Mouse (Mus musculus) heart, embryonic 15.5 days (tissue): ENCODE results near the gene St3gal6. TPM values are rescaled to one million over a fixed set of nuclear protein-coding genes. Genes with fewer than 3 reads are reported as not detected.
"Not testable (repeated sequence)": the region's sequence is repeated elsewhere in the genome, so short reads cannot be mapped to it uniquely, and the experiment has no call there.

Experiments
- ATAC-seq: fragments of 200-750 bp; cut with Nextera tagmentation; replicated peaks from 2 replicates; pipeline ENCODE4 v1.8.0; 2017; ENCODE audit warnings: low read depth, moderate TSS enrichment; ENCODE audit not compliant: insufficient number of reproducible peaks, insufficient read depth, low FRiP score
- H3K27ac ChIP-seq: fragments of 300-500 bp; sonication (generic); 2 replicates; pipeline ENCODE4 v1.5.1; 2015; ENCODE audit warnings: mild to moderate bottlenecking, inconsistent platforms
- H3K27me3 ChIP-seq: fragments of 300-500 bp; sonication (generic); 2 replicates; pipeline ENCODE4 v1.6.1; 2015; ENCODE audit warnings: inconsistent platforms
- H3K36me3 ChIP-seq: fragments of 300-500 bp; sonication (generic); 2 replicates; pipeline ENCODE4 v1.6.1; 2015; ENCODE audit warnings: mild to moderate bottlenecking, inconsistent platforms
- H3K4me1 ChIP-seq: fragments of 300-500 bp; sonication (generic); replicated peaks from 2 replicates; pipeline ENCODE4 v1.6.1; 2015; ENCODE audit warnings: inconsistent platforms
- H3K4me2 ChIP-seq: fragments of 300-500 bp; sonication (generic); 2 replicates; pipeline ENCODE4 v1.6.1; 2015; ENCODE audit warnings: inconsistent platforms, mild to moderate bottlenecking, moderate library complexity
- H3K4me3 ChIP-seq: fragments of 300-500 bp; sonication (generic); 2 replicates; pipeline ENCODE4 v1.5.1; 2015; ENCODE audit warnings: mild to moderate bottlenecking, inconsistent platforms
- H3K9ac ChIP-seq: fragments of 300-500 bp; sonication (generic); 2 replicates; pipeline ENCODE4 v1.6.1; 2015; ENCODE audit warnings: mild to moderate bottlenecking, inconsistent platforms
- H3K9me3 ChIP-seq: fragments of 300-500 bp; sonication (generic); replicated peaks from 2 replicates; pipeline ENCODE4 v1.6.1; 2016; ENCODE audit warnings: inconsistent platforms
- WGBS: fragments of 180-500 bp; shearing (Covaris S2); methylation state at CpG from one replicate; pipeline ENCODE4 v1.1.7; 2015; ENCODE audit warnings: mixed read lengths; 5-methylcytosine and 5-hydroxymethylcytosine counted together
- polyA plus RNA-seq: library from polyadenylated mRNA; unstranded; fragments of >200 nt; fragmentation: Nextera tagmentation; extraction: Ambion mirVana; gene quantifications from 2 replicates; pipeline ENCODE4 v1.2.1, GENCODE M21; 2015

Gene St3gal6
- polyA plus RNA-seq, 1 experiment from 2014 or later, result 17.5 TPM

- peaks cover 15% of the 10 kb centered on the region for H3K4me1 ChIP-seq
- peak; percentile 35; the same call in 1 of the 2 replicates for ATAC-seq
- H3K4me3 ChIP-seq, result no peak overlapping the region
- no peaks in the 10 kb centered on the region for H3K27me3 ChIP-seq
- WGBS, result 49% methylated on average over 3 of the region's 3 CpGs
- peaks cover 38% of the 10 kb centered on the region for H3K36me3 ChIP-seq
- H3K9me3 ChIP-seq, result no peaks in the 10 kb centered on the region
- H3K27ac ChIP-seq, result peak overlapping the region; percentile 48
- H3K4me2 ChIP-seq, result no peak overlapping the region
- no peak overlapping the region for H3K9ac ChIP-seq
Observed at GRCm38 (mm10) chr16:58474875-58475274, 49.2 kb downstream of the St3gal6 start.

GRCm38 (mm10) chr16:58470841-58471240 is 53.2 kb downstream of the St3gal6 start:
- Histone ChIP-seq H3K36me3 (peaks cover 43% of the 10 kb centered on the region), H3K27ac (no peak overlapping the region), H3K4me3 (no peak overlapping the region), H3K4me2 (no peak overlapping the region), H3K9ac (no peak overlapping the region), H3K4me1 (peaks cover 15% of the 10 kb centered on the region), H3K9me3 (no peaks in the 10 kb centered on the region), H3K27me3 (no peaks in the 10 kb centered on the region)
- no peak for ATAC-seq
- 63% methylated on average over 4 of the region's 4 CpGs for WGBS

- no peak overlapping the region for H3K27ac ChIP-seq
Observed at GRCm38 (mm10) chr16:58470061-58470460, 54.0 kb downstream of the St3gal6 start.

GRCm38 (mm10) chr16:58465412-58465811 is 58.6 kb downstream of the St3gal6 start:
- 81% methylated on average over 9 of the region's 9 CpGs for WGBS
- Histone ChIP-seq H3K36me3 (peaks cover 51% of the 10 kb centered on the region), H3K9ac (no peak overlapping the region), H3K4me1 (peaks cover 15% of the 10 kb centered on the region; the same call in 1 of the 2 replicates), H3K9me3 (no peaks in the 10 kb centered on the region), H3K27ac (no peak overlapping the region), H3K4me2 (no peak overlapping the region), H3K27me3 (no peaks in the 10 kb centered on the region), H3K4me3 (no peak overlapping the region)
- no peak for ATAC-seq

More at GRCm38 (mm10) chr16:58470061-58470460, 54.0 kb downstream of the St3gal6 start:
- Histone ChIP-seq H3K4me2 (no peak overlapping the region), H3K9ac (no peak overlapping the region), H3K4me1 (peaks cover 10% of the 10 kb centered on the region), H3K27me3 (no peaks in the 10 kb centered on the region), H3K36me3 (peaks cover 48% of the 10 kb centered on the region), H3K4me3 (no peak overlapping the region), H3K9me3 (no peaks in the 10 kb centered on the region)
- 87% methylated on average over 8 of the region's 8 CpGs for WGBS
- no peak for ATAC-seq

- Histone ChIP-seq H3K4me2 (no peak overlapping the region), H3K9ac (no peak overlapping the region), H3K9me3 (no peaks in the 10 kb centered on the region), H3K4me3 (no peak overlapping the region), H3K36me3 (peaks cover 42% of the 10 kb centered on the region), H3K27ac (no peak overlapping the region), H3K4me1 (peaks cover 17% of the 10 kb centered on the region; the same call in 1 of the 2 replicates), H3K27me3 (no peaks in the 10 kb centered on the region)
- WGBS, result 85% methylated on average over 14 of the region's 14 CpGs
- no peak for ATAC-seq
Observed at GRCm38 (mm10) chr16:58464051-58464450, 60.0 kb downstream of the St3gal6 start.

- H3K9me3 ChIP-seq, result no peaks in the 10 kb centered on the region
- no peak for ATAC-seq
- H3K36me3 ChIP-seq, result peaks cover 47% of the 10 kb centered on the region
- H3K4me2 ChIP-seq, result no peak overlapping the region
- WGBS, result 90% methylated on average over 2 of the region's 2 CpGs
- no peak overlapping the region for H3K27ac ChIP-seq
- H3K4me3 ChIP-seq, result no peak overlapping the region
- peaks cover 17% of the 10 kb centered on the region; the same call in 1 of the 2 replicates for H3K4me1 ChIP-seq
- no peaks in the 10 kb centered on the region for H3K27me3 ChIP-seq
- H3K9ac ChIP-seq, result no peak overlapping the region
Observed at GRCm38 (mm10) chr16:58462519-58462918, 61.5 kb downstream of the St3gal6 start.

- peaks cover 52% of the 10 kb centered on the region for H3K36me3 ChIP-seq
- no peak overlapping the region for H3K27ac ChIP-seq
Observed at GRCm38 (mm10) chr16:58461856-58462518, 62.1 kb downstream of the St3gal6 start.

GRCm38 (mm10) chr16:58460386-58460785 is 63.7 kb downstream of the St3gal6 start:
- Histone ChIP-seq H3K9me3 (no peaks in the 10 kb centered on the region), H3K4me2 (peak overlapping the region; percentile 44), H3K4me3 (no peak overlapping the region), H3K9ac (0 out of 2 replicates have a peak overlapping the region, but pooled peaks have one; percentile 6), H3K36me3 (peaks cover 47% of the 10 kb centered on the region), H3K27ac (peak overlapping the region; percentile 84), H3K4me1 (peaks cover 11% of the 10 kb centered on the region; the same call in 1 of the 2 replicates), H3K27me3 (no peaks in the 10 kb centered on the region)
- 51% methylated on average over 10 of the region's 10 CpGs for WGBS
- no peak for ATAC-seq

More at GRCm38 (mm10) chr16:58461856-58462518, 62.1 kb downstream of the St3gal6 start:
- H3K9ac ChIP-seq, result no peak overlapping the region
- H3K9me3 ChIP-seq, result no peaks in the 10 kb centered on the region
- H3K4me1 ChIP-seq, result peaks cover 17% of the 10 kb centered on the region; the same call in 1 of the 2 replicates
- no peak overlapping the region for H3K4me2 ChIP-seq
- no peaks in the 10 kb centered on the region for H3K27me3 ChIP-seq
- 87% methylated on average over 2 of the region's 2 CpGs for WGBS
- H3K4me3 ChIP-seq, result no peak overlapping the region
- ATAC-seq, result no peak

- not testable (repeated sequence) for H3K27me3 ChIP-seq, H3K9ac ChIP-seq, H3K4me3 ChIP-seq, H3K9me3 ChIP-seq
- Histone ChIP-seq H3K27ac (peak overlapping the region; percentile 84), H3K4me1 (peaks cover 11% of the 10 kb centered on the region; the same call in 1 of the 2 replicates), H3K36me3 (peaks cover 42% of the 10 kb centered on the region), H3K4me2 (peak overlapping the region; percentile 44)
- 19% methylated on average over 3 of the region's 3 CpGs for WGBS
- ATAC-seq, result peak; percentile 53
Observed at GRCm38 (mm10) chr16:58459966-58460365, 64.1 kb downstream of the St3gal6 start.

GRCm38 (mm10) chr16:58456991-58457390 is 67.1 kb downstream of the St3gal6 start:
- no peak overlapping the region for H3K4me3 ChIP-seq
- H3K27me3 ChIP-seq, result no peaks in the 10 kb centered on the region
- no peak overlapping the region for H3K9ac ChIP-seq
- 46% methylated on average over 6 of the region's 6 CpGs for WGBS
- H3K36me3 ChIP-seq, result peaks cover 24% of the 10 kb centered on the region
- H3K9me3 ChIP-seq, result no peaks in the 10 kb centered on the region
- H3K4me1 ChIP-seq, result peaks cover 17% of the 10 kb centered on the region
- no peak overlapping the region for H3K4me2 ChIP-seq
- ATAC-seq, result no peak
- H3K27ac ChIP-seq, result no peak overlapping the region

GRCm38 (mm10) chr16:58456445-58456844 is 67.6 kb downstream of the St3gal6 start:
- no peak overlapping the region for H3K4me2 ChIP-seq
- 78% methylated on average over 5 of the region's 5 CpGs for WGBS
- H3K4me1 ChIP-seq, result peaks cover 17% of the 10 kb centered on the region
- no peaks in the 10 kb centered on the region for H3K9me3 ChIP-seq
- H3K36me3 ChIP-seq, result peaks cover 26% of the 10 kb centered on the region
- no peak overlapping the region for H3K27ac ChIP-seq
- no peak for ATAC-seq
- H3K27me3 ChIP-seq, result no peaks in the 10 kb centered on the region
- no peak overlapping the region for H3K9ac ChIP-seq
- no peak overlapping the region for H3K4me3 ChIP-seq

- Histone ChIP-seq H3K27ac (no peak overlapping the region), H3K4me1 (peaks cover 5% of the 10 kb centered on the region), H3K9ac (no peak overlapping the region), H3K27me3 (no peaks in the 10 kb centered on the region), H3K36me3 (peaks cover 33% of the 10 kb centered on the region), H3K4me3 (no peak overlapping the region), H3K4me2 (no peak overlapping the region), H3K9me3 (no peaks in the 10 kb centered on the region)
- 86% methylated on average over 5 of the region's 5 CpGs for WGBS
- no peak for ATAC-seq
Observed at GRCm38 (mm10) chr16:58455118-58455517, 68.9 kb downstream of the St3gal6 start.
